Mouse (Mus musculus): ENCODE measurements at regions not wholly inside any gene's neighbourhood (a gene's known extent, or its start where the extent isn't known, plus 50 kb on each side); places are given as distances from the start of the nearest gene placed in this dataset.

DNA sequence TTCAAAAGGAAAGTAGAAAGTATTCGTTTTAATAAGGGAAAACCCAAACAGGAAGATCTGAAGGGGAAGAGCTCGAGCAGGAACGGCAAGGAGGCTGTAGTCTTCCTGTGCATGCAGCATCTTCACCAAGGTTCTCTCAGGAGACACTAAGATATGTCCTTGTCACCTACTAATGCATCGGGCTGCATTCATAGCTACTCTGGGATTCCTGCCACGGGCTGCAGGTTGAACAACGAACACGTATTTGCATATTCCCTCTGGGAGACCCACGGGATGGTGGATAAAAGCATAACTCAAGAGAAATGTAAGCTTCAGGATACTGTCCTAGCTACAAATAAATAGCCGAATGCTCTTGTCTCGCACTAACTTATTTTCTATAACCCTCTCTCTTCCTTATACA is 197.7 kb downstream of the Gm11361 start:
- no peak overlapping the region for H3K9ac ChIP-seq (ENCODE audit: low read length)
- no peaks in the 10 kb centered on the region for H3K27me3 ChIP-seq (ENCODE audit: control insufficient read depth, insufficient read depth, low read length)
- no peak for ATAC-seq (ENCODE audit: insufficient read depth, low FRiP score, low TSS enrichment)
- no peaks in the 10 kb centered on the region for H3K9me3 ChIP-seq (ENCODE audit: control insufficient read depth, low read length)
- no peaks in the 10 kb centered on the region for H3K36me3 ChIP-seq (ENCODE audit: control insufficient read depth, insufficient read depth, low read length)
- H3K4me2 ChIP-seq (ENCODE audit: low read depth): no peak overlapping the region
- no peak overlapping the region for H3K4me3 ChIP-seq (ENCODE audit: low read depth, low read length)
- no peak for DNase-seq (ENCODE audit: low spot score)
- WGBS: 82% methylated on average over 10 of the region's 10 CpGs
- H3K27ac ChIP-seq (ENCODE audit: low read depth, low read length): no peak overlapping the region
- H3K4me1 ChIP-seq (ENCODE audit: control insufficient read depth, insufficient read depth, low read length): no peaks in the 10 kb centered on the region

DNA sequence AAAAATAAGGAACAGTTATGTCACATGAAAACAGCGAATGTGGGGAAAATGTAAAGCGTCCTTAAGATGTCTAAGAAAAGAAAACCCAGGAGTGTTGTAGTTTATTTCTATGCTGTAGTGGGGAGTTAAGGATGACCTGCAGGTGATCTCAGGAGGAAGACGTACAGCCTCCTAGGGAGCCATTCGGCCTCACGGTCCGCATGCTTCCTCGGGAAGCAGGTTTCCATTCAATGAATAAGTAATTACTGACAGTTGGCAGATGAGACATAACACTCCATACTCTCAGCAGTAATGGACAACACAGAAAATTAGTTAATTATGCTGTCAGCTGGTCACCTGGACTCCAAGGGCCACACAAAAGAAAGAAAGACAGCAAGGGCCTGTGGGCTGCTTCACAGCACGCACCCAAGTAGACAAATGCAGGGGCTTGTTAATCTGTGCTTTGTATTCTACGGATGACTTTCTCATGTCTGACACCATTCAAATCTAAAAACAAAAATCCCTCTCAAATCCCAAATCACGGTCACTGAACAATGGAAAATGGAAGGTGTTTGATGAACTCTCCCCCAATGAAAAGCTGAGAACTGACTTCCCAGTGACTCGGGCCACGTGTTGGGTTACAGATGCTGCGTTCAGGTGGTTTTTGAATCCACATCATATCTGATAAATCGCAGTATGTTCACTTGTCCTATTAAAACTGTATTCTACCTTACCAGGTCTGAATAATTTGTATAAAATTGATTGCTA is 193.5 kb downstream of the Gm11361 start:
- no peak overlapping the region for H3K4me2 ChIP-seq (ENCODE audit: low read depth)
- no peak overlapping the region for H3K27ac ChIP-seq (ENCODE audit: low read depth, low read length)
- H3K4me3 ChIP-seq (ENCODE audit: low read depth, low read length): no peak overlapping the region
- no peaks in the 10 kb centered on the region for H3K36me3 ChIP-seq (ENCODE audit: control insufficient read depth, insufficient read depth, low read length)
- no peaks in the 10 kb centered on the region for H3K27me3 ChIP-seq (ENCODE audit: control insufficient read depth, insufficient read depth, low read length)
- 73% methylated on average over 14 of the region's 14 CpGs for WGBS
- no peaks in the 10 kb centered on the region for H3K9me3 ChIP-seq (ENCODE audit: control insufficient read depth, low read length)
- H3K4me1 ChIP-seq (ENCODE audit: control insufficient read depth, insufficient read depth, low read length): no peaks in the 10 kb centered on the region
- ATAC-seq (ENCODE audit: insufficient read depth, low FRiP score, low TSS enrichment) (no peak), DNase-seq (ENCODE audit: low spot score) (no peak)
- H3K9ac ChIP-seq (ENCODE audit: low read length): no peak overlapping the region

DNA sequence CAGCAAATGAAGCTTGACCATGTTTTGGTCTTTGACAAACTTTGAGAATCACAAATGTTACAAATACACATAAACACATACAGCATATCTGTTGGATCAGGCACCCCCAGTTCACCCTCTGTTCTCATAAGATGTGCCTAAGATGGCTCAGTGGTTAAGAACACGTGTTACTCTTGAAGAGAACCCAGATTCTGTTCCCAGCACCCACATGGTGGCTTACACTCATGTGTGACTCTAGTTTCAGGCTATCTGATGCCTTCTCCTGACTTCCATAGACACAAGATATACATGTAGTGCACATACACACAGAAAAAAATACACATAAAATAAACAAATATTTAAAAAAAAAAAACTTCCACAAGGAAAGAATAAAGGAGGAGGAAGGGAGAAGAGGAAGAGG is 191.7 kb downstream of the Gm11361 start:
- H3K9ac ChIP-seq (ENCODE audit: low read length): no peak overlapping the region
- DNase-seq (ENCODE audit: low spot score) (no peak), ATAC-seq (ENCODE audit: insufficient read depth, low FRiP score, low TSS enrichment) (no peak)
- H3K4me2 ChIP-seq (ENCODE audit: low read depth): no peak overlapping the region
- no peaks in the 10 kb centered on the region for H3K4me1 ChIP-seq (ENCODE audit: control insufficient read depth, insufficient read depth, low read length)
- 95% methylated on average over 1 of the region's 1 CpGs for WGBS
- no peaks in the 10 kb centered on the region for H3K9me3 ChIP-seq (ENCODE audit: control insufficient read depth, low read length)
- no peak overlapping the region for H3K4me3 ChIP-seq (ENCODE audit: low read depth, low read length)
- no peaks in the 10 kb centered on the region for H3K27me3 ChIP-seq (ENCODE audit: control insufficient read depth, insufficient read depth, low read length)
- H3K27ac ChIP-seq (ENCODE audit: low read depth, low read length): no peak overlapping the region
- H3K36me3 ChIP-seq (ENCODE audit: control insufficient read depth, insufficient read depth, low read length): no peaks in the 10 kb centered on the region

DNA sequence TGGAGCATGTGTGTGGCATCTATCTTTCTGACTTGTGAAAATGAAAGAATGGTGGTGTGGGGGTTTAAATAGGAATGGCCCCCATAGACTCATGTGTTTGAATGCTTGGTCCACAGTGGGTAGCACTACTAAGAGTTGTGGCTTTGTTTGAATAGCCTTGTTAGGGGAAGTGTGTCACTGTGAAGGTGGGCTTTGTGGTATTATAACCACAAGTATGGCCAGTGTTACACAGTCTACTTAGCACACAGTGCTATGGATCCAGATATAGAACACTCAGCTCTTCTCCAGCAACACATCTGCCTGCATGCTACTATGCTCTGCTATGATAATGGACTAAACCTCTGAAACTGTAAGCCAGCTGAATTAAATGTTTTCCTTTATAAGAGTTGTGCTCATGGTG is 184.9 kb downstream of the Gm11361 start:
- Histone ChIP-seq H3K4me1 (ENCODE audit: control insufficient read depth, insufficient read depth, low read length) (no peaks in the 10 kb centered on the region), H3K9me3 (ENCODE audit: control insufficient read depth, low read length) (no peaks in the 10 kb centered on the region), H3K4me2 (ENCODE audit: low read depth) (no peak overlapping the region), H3K36me3 (ENCODE audit: control insufficient read depth, insufficient read depth, low read length) (no peaks in the 10 kb centered on the region), H3K27ac (ENCODE audit: low read depth, low read length) (no peak overlapping the region), H3K27me3 (ENCODE audit: control insufficient read depth, insufficient read depth, low read length) (no peaks in the 10 kb centered on the region), H3K4me3 (ENCODE audit: low read depth, low read length) (no peak overlapping the region), H3K9ac (ENCODE audit: low read length) (no peak overlapping the region)
- ATAC-seq (ENCODE audit: insufficient read depth, low FRiP score, low TSS enrichment) (no peak), DNase-seq (ENCODE audit: low spot score) (no peak)

DNA sequence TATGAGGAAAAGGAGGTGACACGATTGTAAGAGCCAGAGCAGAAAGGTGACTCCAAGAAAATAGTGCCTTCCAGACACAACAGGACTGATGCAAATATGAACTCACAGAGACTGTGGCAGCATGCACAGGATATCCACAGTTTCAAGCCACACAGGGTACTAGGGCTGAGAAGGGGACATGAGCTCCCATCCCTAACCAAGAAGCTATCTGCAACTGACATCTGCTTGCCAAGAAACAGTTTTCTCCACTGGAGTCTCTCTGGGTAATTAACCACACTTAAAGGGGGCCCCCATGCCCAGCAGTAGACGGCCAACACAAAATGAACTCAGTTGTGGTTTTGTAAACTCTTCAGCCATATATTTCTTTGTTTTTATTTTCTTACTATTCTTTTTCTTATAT is 176.1 kb downstream of the Gm11361 start:
- 68% methylated on average over 2 of the region's 2 CpGs for WGBS
- Histone ChIP-seq H3K4me2 (ENCODE audit: low read depth) (no peak overlapping the region), H3K27ac (ENCODE audit: low read depth, low read length) (no peak overlapping the region), H3K36me3 (ENCODE audit: control insufficient read depth, insufficient read depth, low read length) (no peaks in the 10 kb centered on the region), H3K9ac (ENCODE audit: low read length) (no peak overlapping the region), H3K4me3 (ENCODE audit: low read depth, low read length) (no peak overlapping the region), H3K9me3 (ENCODE audit: control insufficient read depth, low read length) (no peaks in the 10 kb centered on the region), H3K27me3 (ENCODE audit: control insufficient read depth, insufficient read depth, low read length) (no peaks in the 10 kb centered on the region), H3K4me1 (ENCODE audit: control insufficient read depth, insufficient read depth, low read length) (no peaks in the 10 kb centered on the region)
- no peak for DNase-seq (ENCODE audit: low spot score)
- no peak for ATAC-seq (ENCODE audit: insufficient read depth, low FRiP score, low TSS enrichment)

DNA sequence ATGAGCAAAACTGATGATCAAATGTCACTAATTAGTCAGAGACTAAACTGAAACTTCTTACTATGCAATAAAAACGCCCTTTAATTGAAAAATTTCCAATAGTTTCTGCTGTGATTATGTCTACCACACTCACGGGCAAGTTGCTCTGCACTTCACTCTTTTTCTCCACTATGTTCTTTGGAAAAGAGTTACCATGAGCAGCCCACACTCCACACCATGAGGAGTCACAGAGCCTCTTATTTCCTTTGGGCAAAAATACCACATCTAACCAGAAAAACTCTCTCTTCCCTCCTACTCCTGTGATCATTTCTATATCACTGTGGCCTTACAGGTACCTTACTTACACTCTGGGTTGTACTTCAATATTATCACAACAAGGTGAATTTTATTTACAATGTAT is 174.7 kb downstream of the Gm11361 start:
- H3K4me2 ChIP-seq (ENCODE audit: low read depth): no peak overlapping the region
- H3K27me3 ChIP-seq (ENCODE audit: control insufficient read depth, insufficient read depth, low read length): no peaks in the 10 kb centered on the region
- no peak overlapping the region for H3K9ac ChIP-seq (ENCODE audit: low read length)
- no peak overlapping the region for H3K4me3 ChIP-seq (ENCODE audit: low read depth, low read length)
- no peak overlapping the region for H3K27ac ChIP-seq (ENCODE audit: low read depth, low read length)
- ATAC-seq (ENCODE audit: insufficient read depth, low FRiP score, low TSS enrichment): no peak
- WGBS: 78% methylated on average over 2 of the region's 2 CpGs
- H3K36me3 ChIP-seq (ENCODE audit: control insufficient read depth, insufficient read depth, low read length): no peaks in the 10 kb centered on the region
- no peak for DNase-seq (ENCODE audit: low spot score)
- H3K9me3 ChIP-seq (ENCODE audit: control insufficient read depth, low read length): no peaks in the 10 kb centered on the region
- no peaks in the 10 kb centered on the region for H3K4me1 ChIP-seq (ENCODE audit: control insufficient read depth, insufficient read depth, low read length)

DNA sequence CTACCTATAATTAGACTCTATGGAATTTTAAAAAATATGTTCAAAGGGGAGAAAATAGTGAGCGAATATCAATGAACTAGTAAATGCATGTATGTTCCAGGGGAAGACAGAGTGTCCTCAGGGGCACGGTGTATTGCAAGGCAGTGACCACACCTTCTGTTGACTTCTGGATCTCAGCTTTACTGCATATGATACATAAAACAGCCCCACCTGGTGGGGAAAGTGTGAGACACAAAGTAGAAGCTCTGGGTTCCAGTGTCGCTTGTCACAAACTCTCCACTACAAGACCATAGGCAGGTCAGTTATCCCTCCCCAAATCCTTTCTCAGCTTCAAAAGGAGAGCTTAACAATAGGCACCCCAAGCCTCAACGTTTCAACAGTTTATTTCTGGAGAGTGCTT is 168.8 kb downstream of the Gm11361 start:
- 71% methylated on average over 4 of the region's 4 CpGs for WGBS
- no peaks in the 10 kb centered on the region for H3K27me3 ChIP-seq (ENCODE audit: control insufficient read depth, insufficient read depth, low read length)
- H3K27ac ChIP-seq (ENCODE audit: low read depth, low read length): no peak overlapping the region

DNA sequence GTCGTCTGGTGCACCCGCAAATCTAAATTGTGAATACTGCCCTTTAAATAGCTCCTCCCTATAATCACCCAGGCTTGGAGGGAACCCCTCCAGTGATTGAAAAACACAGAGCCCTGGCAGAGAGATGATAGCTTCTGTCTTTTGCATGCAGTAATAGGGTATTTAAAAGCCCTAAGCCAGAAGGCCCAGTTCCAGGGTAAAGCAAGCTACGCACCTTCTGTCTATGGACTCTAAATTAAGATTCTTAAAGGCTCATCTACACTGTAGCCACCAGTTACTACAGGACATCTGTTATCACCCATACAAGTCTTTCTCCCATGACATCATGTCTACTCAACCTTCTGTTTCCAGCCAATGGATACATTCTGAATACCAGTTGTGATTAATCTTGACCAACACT is 167.8 kb downstream of the Gm11361 start:
- WGBS: 51% methylated on average over 3 of the region's 3 CpGs
- no peak overlapping the region for H3K4me3 ChIP-seq (ENCODE audit: low read depth, low read length)
- no peak overlapping the region for H3K9ac ChIP-seq (ENCODE audit: low read length)
- H3K36me3 ChIP-seq (ENCODE audit: control insufficient read depth, insufficient read depth, low read length): no peaks in the 10 kb centered on the region
- H3K27ac ChIP-seq (ENCODE audit: low read depth, low read length): 0 out of 2 replicates have a peak overlapping the region, but pooled peaks have one; percentile 31
- ATAC-seq (ENCODE audit: insufficient read depth, low FRiP score, low TSS enrichment) (no peak), DNase-seq (ENCODE audit: low spot score) (no peak)
- no peak overlapping the region for H3K4me2 ChIP-seq (ENCODE audit: low read depth)
- no peaks in the 10 kb centered on the region for H3K27me3 ChIP-seq (ENCODE audit: control insufficient read depth, insufficient read depth, low read length)
- no peaks in the 10 kb centered on the region for H3K9me3 ChIP-seq (ENCODE audit: control insufficient read depth, low read length)
- peaks cover 10% of the 10 kb centered on the region for H3K4me1 ChIP-seq (ENCODE audit: control insufficient read depth, insufficient read depth, low read length)

More for the DNA sequence above, 168.8 kb downstream of the Gm11361 start:
- Histone ChIP-seq H3K9me3 (ENCODE audit: control insufficient read depth, low read length) (no peaks in the 10 kb centered on the region), H3K9ac (ENCODE audit: low read length) (no peak overlapping the region), H3K4me3 (ENCODE audit: low read depth, low read length) (no peak overlapping the region), H3K4me2 (ENCODE audit: low read depth) (no peak overlapping the region), H3K36me3 (ENCODE audit: control insufficient read depth, insufficient read depth, low read length) (no peaks in the 10 kb centered on the region), H3K4me1 (ENCODE audit: control insufficient read depth, insufficient read depth, low read length) (peaks cover 10% of the 10 kb centered on the region)
- ATAC-seq (ENCODE audit: insufficient read depth, low FRiP score, low TSS enrichment): no peak
- DNase-seq (ENCODE audit: low spot score): no peak

DNA sequence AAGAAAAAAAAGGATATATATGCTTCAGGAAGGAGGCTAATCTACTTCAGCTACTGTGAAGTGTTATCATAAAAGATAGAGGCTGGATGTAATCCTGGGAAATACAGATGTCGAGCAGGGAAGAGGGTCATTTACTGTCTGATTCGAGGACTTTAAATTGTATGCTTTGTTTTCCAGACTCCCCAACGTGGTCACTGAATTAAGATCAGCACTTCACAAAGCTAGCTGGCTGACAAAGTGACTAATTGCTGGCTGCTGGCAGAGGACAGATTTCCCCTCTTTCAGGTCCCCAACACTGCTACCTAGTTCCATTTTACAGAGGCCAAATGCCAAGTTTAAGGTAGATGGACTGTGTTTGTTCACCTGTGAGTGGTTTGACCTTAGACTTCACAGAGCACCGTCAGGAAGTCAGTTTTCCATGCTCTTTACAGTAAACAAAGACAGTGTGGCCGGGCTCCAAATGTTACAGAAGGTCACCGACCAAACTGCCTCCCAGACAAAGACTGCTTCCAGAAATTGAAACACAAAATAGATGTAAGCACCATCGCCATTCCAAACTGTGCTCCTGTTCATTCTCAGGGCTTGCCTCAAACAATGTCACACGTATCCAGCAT is 167.2 kb downstream of the Gm11361 start:
- no peak overlapping the region for H3K9ac ChIP-seq (ENCODE audit: low read length)
- 0 out of 2 replicates have a peak overlapping the region, but pooled peaks have one; percentile 31 for H3K27ac ChIP-seq (ENCODE audit: low read depth, low read length)
- H3K4me2 ChIP-seq (ENCODE audit: low read depth): no peak overlapping the region
- H3K9me3 ChIP-seq (ENCODE audit: control insufficient read depth, low read length): no peaks in the 10 kb centered on the region
- no peaks in the 10 kb centered on the region for H3K27me3 ChIP-seq (ENCODE audit: control insufficient read depth, insufficient read depth, low read length)
- no peaks in the 10 kb centered on the region for H3K36me3 ChIP-seq (ENCODE audit: control insufficient read depth, insufficient read depth, low read length)
- no peak overlapping the region for H3K4me3 ChIP-seq (ENCODE audit: low read depth, low read length)
- no peak for DNase-seq (ENCODE audit: low spot score)
- ATAC-seq (ENCODE audit: insufficient read depth, low FRiP score, low TSS enrichment): no peak
- peaks cover 13% of the 10 kb centered on the region for H3K4me1 ChIP-seq (ENCODE audit: control insufficient read depth, insufficient read depth, low read length)
- WGBS: 16% methylated on average over 8 of the region's 8 CpGs
